Mouse (Mus musculus): ENCODE results near the gene Tnfrsf4.

The Tnfrsf4 gene

GRCm38 (mm10) chr4:156058826-156059225, 45.2 kb downstream of the Tnfrsf4 start:
- in situ Hi-C loops (cut with MboI; ENCODE audit: low pct_unique_long_range_greater_than_20kb in 1 of 2, low sequenced_read_pairs in 2 of 2, unreplicated experiment in 1 of 2): no loop called here

GRCm38 (mm10) chr4:156059261-156059660, 45.6 kb downstream of the Tnfrsf4 start, which contains the start of gene Ttll10:
Gene Ttll10, minus strand, starts transcription at chr4:156059414.
- in situ Hi-C loops (cut with MboI; ENCODE audit: low pct_unique_long_range_greater_than_20kb in 1 of 2, low sequenced_read_pairs in 2 of 2, unreplicated experiment in 1 of 2): no loop called here

- in situ Hi-C loops (cut with MboI; ENCODE audit: low pct_unique_long_range_greater_than_20kb in 1 of 2, low sequenced_read_pairs in 2 of 2, unreplicated experiment in 1 of 2): no loop called here
Measured at GRCm38 (mm10) chr4:156059713-156060112, 46.1 kb downstream of the Tnfrsf4 start.

GRCm38 (mm10) chr4:156063861-156064509, 50.3 kb downstream of the Tnfrsf4 start:
- in situ Hi-C loops (cut with MboI; ENCODE audit: low pct_unique_long_range_greater_than_20kb in 1 of 2, low sequenced_read_pairs in 2 of 2, unreplicated experiment in 1 of 2): no loop called here

GRCm38 (mm10) chr4:156064510-156064897, 50.9 kb downstream of the Tnfrsf4 start:
- in situ Hi-C loops (cut with MboI; ENCODE audit: low pct_unique_long_range_greater_than_20kb in 1 of 2, low sequenced_read_pairs in 2 of 2, unreplicated experiment in 1 of 2): no loop called here

- in situ Hi-C loops (cut with MboI; ENCODE audit: low pct_unique_long_range_greater_than_20kb in 1 of 2, low sequenced_read_pairs in 2 of 2, unreplicated experiment in 1 of 2): no loop called here
Measured at GRCm38 (mm10) chr4:156065156-156065894, 51.7 kb downstream of the Tnfrsf4 start.

Measured in mouse embryonic stem cell (cell line).